ENCODE assay signal across 27 mouse cellular contexts in the genomic region with DNA sequence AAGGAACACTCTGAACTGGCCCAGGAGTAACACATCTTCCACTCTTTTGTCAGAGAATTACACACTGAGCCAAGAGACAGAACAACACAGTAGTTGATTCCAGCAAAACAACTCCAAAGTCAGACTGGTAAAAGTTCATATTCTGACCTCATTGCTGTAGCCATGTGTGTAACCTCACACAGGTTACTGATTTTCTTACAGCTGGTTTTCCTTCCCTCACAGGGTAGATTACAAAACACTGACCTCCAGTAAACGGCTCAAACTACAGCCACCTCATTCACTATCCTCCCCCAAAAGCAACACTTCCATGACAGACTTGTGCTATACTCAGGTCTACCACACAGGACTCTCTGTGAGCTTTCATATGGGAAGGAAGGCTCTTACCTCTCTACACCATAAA. TPM values are rescaled to one million over a fixed set of nuclear protein-coding genes. Genes with fewer than 3 reads are reported as not detected.
DNase-seq lines count a peak whose midpoint lies in the region; ATAC-seq and TF ChIP-seq lines count a peak whose summit lies in the region.
"Had no signal": no experiment of that assay in that cellular context is flagged by ENCODE, and none has a peak within 500 bp of the region (broad histone marks: within the 10 kb centered on the region; RNA-seq: fewer than 3 reads in every experiment).

No protein-coding gene starts in this region.

- no peaks in the 10 kb centered on the region for H3K9me3 ChIP-seq in kidney, embryonic 16.5 days (ENCODE audit: low read length)
- no peaks in the 10 kb centered on the region for H3K9me3 ChIP-seq in lung, postnatal 0 days (ENCODE audit: low read length)
- no peaks in the 10 kb centered on the region for H3K9me3 ChIP-seq in neural tube, embryonic 13.5 days
- H3K9me3 ChIP-seq: forebrain, embryonic 12.5 days; G1E; limb, embryonic 10.5 days; limb, embryonic 15.5 days; lung, embryonic 15.5 days; midbrain, embryonic 15.5 days had no signal

- no peak overlapping the region for H3K4me2 ChIP-seq in kidney, embryonic 16.5 days (replicated peaks; ENCODE audit: low read depth, low read length)
- H3K4me2 ChIP-seq in lung, postnatal 0 days (replicated peaks; ENCODE audit: low read depth, low read length): no peak overlapping the region
- no peak overlapping the region for H3K4me2 ChIP-seq in neural tube, embryonic 13.5 days
- H3K4me2 ChIP-seq: forebrain, embryonic 12.5 days; heart, embryonic 11.5 days; hindbrain, embryonic 14.5 days; limb, embryonic 15.5 days; lung, embryonic 15.5 days; midbrain, embryonic 15.5 days had no signal

- ATAC-seq in kidney, embryonic 16.5 days (ENCODE audit: low FRiP score, low TSS enrichment): no peak
- peak; percentile 84 for ATAC-seq in lung, postnatal 0 days
- no peak for ATAC-seq in neural tube, embryonic 13.5 days (ENCODE audit: low read depth)
- ATAC-seq: intestine, postnatal 0 days; midbrain, embryonic 15.5 days had no signal

- H3K4me3 ChIP-seq in kidney, embryonic 16.5 days (ENCODE audit: low read length): no peak overlapping the region
- H3K4me3 ChIP-seq in lung, postnatal 0 days (ENCODE audit: low read depth, low read length): no peak overlapping the region
- H3K4me3 ChIP-seq in neural tube, embryonic 13.5 days: no peak overlapping the region
- H3K4me3 ChIP-seq: erythroblast, embryonic 14.5 days; forebrain, embryonic 12.5 days; limb, embryonic 10.5 days; limb, embryonic 15.5 days; lung, embryonic 15.5 days; midbrain, embryonic 15.5 days; myocyte had no signal

- 60% methylated on average over 1 of the region's 1 CpGs for WGBS in kidney, embryonic 16.5 days
- WGBS in lung, postnatal 0 days: 63% methylated on average over 1 of the region's 1 CpGs
- 80% methylated on average over 1 of the region's 1 CpGs for WGBS in neural tube, embryonic 13.5 days

- H3K27me3 ChIP-seq in kidney, embryonic 16.5 days (ENCODE audit: insufficient read depth, low read length): no peaks in the 10 kb centered on the region
- no peaks in the 10 kb centered on the region for H3K27me3 ChIP-seq in lung, postnatal 0 days (replicated peaks; ENCODE audit: insufficient read depth, low read length)
- no peaks in the 10 kb centered on the region for H3K27me3 ChIP-seq in neural tube, embryonic 13.5 days
- H3K27me3 ChIP-seq: forebrain, embryonic 12.5 days; limb, embryonic 15.5 days; lung, embryonic 15.5 days; midbrain, embryonic 15.5 days had no signal

- DNase-seq in kidney, adult 9 months: peak; percentile 45
- DNase-seq in lung, postnatal 0 days (ENCODE audit: low spot score): peak; percentile 70
- no peak for DNase-seq in lung, postnatal 4 days
- DNase-seq in neural tube, embryonic 10.5 days (ENCODE audit: extremely low spot score, low spot score): no peak
- DNase-seq in left cerebral cortex, postnatal 10 days (ENCODE audit: extremely low spot score in 1 of 2, low spot score in 2 of 2): no peak
- DNase-seq: adrenal gland, adult 8-10 months; cerebellum, adult 2 months; cerebellum, postnatal 14 days; gastrocnemius, postnatal 25 days; heart, adult 11 months; heart, postnatal 4 days; kidney, postnatal 4 days; thymus, postnatal 4 days had no signal

- H3K36me3 ChIP-seq in kidney, embryonic 16.5 days (ENCODE audit: insufficient read depth, low read length): peaks cover 6% of the 10 kb centered on the region; the same call in 1 of the 2 replicates
- H3K36me3 ChIP-seq in lung, postnatal 0 days (ENCODE audit: insufficient read depth, low read length): no peaks in the 10 kb centered on the region
- peaks cover 7% of the 10 kb centered on the region; the same call in 1 of the 2 replicates for H3K36me3 ChIP-seq in neural tube, embryonic 13.5 days
- H3K36me3 ChIP-seq: midbrain, embryonic 15.5 days had no signal

- intact Hi-C loops in left cerebral cortex, postnatal 10 days (cut with DNase I): no loop called here

- no peak for TF ChIP-seq CTCF in lung, postnatal 0 days (IDR thresholded peaks at IDR 0.05)

- TF ChIP-seq EP300 in lung, postnatal 0 days (IDR thresholded peaks at IDR 0.05): peak; percentile 29; the same call in 1 of the 2 replicates

- H3K9ac ChIP-seq in kidney, embryonic 16.5 days (replicated peaks; ENCODE audit: low read length): no peak overlapping the region
- H3K9ac ChIP-seq in lung, postnatal 0 days (replicated peaks; ENCODE audit: low read depth): no peak overlapping the region
- no peak overlapping the region for H3K9ac ChIP-seq in neural tube, embryonic 13.5 days
- H3K9ac ChIP-seq: forebrain, embryonic 12.5 days; hindbrain, embryonic 14.5 days; limb, embryonic 15.5 days; lung, embryonic 15.5 days; midbrain, embryonic 15.5 days had no signal

- no peaks in the 10 kb centered on the region for H3K4me1 ChIP-seq in kidney, embryonic 16.5 days (ENCODE audit: insufficient read depth, low read length)
- no peaks in the 10 kb centered on the region for H3K4me1 ChIP-seq in lung, postnatal 0 days (ENCODE audit: insufficient read depth, low read depth, low read length)
- H3K4me1 ChIP-seq in neural tube, embryonic 13.5 days (replicated peaks): peaks cover 31% of the 10 kb centered on the region
- H3K4me1 ChIP-seq: lung, embryonic 15.5 days had no signal

- no peak overlapping the region for H3K27ac ChIP-seq in kidney, embryonic 16.5 days (ENCODE audit: low read length)
- H3K27ac ChIP-seq in lung, postnatal 0 days (ENCODE audit: low read length): no peak overlapping the region
- 0 out of 2 replicates have a peak overlapping the region, but pooled peaks have one; percentile 4 for H3K27ac ChIP-seq in neural tube, embryonic 13.5 days (replicated peaks)
- H3K27ac ChIP-seq: hindbrain, embryonic 14.5 days; kidney, postnatal 0 days; limb, embryonic 10.5 days; limb, embryonic 15.5 days; lung, embryonic 15.5 days; midbrain, embryonic 15.5 days had no signal

RNA-seq across cellular contexts. Expression of gene Psmb7, which starts 36.2 kb away (rescaled TPM):
- 249 and 269 TPM in 2 replicates for polyA plus RNA-seq in kidney, embryonic 16.5 days (2015; fragmentation: Nextera tagmentation; extraction: Ambion mirVana)
- polyA plus RNA-seq in lung, postnatal 0 days (2015; fragmentation: Nextera tagmentation; extraction: Ambion mirVana): 129 and 135 TPM in 2 replicates
- 316 and 318 TPM in 2 replicates for polyA plus RNA-seq in neural tube, embryonic 13.5 days (2015; fragmentation: Nextera tagmentation; extraction: Ambion mirVana)
- total RNA-seq in left cerebral cortex, postnatal 10 days (2021): 100 to 1,000 TPM; 256 TPM

Comparison
In these comparisons a context has a peak if more than half of its experiments do, and no peak if none do; other contexts are left out.
1. DNase-seq: peak in kidney, adult 9 months (single experiment) and lung, postnatal 0 days (single experiment); none in lung, postnatal 4 days (0 of 2), neural tube, embryonic 10.5 days (single experiment) and left cerebral cortex, postnatal 10 days (0 of 2).